Mouse (Mus musculus) embryo, embryonic 11.5 days (tissue): ENCODE measurements at regions not wholly inside any gene's neighbourhood (a gene's known extent, or its start where the extent isn't known, plus 50 kb on each side); places are given as distances from the start of the nearest gene placed in this dataset.

Experiments
- DNase-seq: peaks from one replicate; pipeline ENCODE4 v3.0.0-alpha.2; 2012; ENCODE audit warnings: low read depth, low spot score

GRCm38 (mm10) chr16:51906686-51907085 is 124.3 kb upstream of the Cblb start:
- no peak for DNase-seq

GRCm38 (mm10) chr16:51910046-51910445 is 121.0 kb upstream of the Cblb start:
- no peak for DNase-seq

GRCm38 (mm10) chr16:51911109-51911765 is 119.8 kb upstream of the Cblb start:
- no peak for DNase-seq

GRCm38 (mm10) chr16:51915034-51915928 is 115.7 kb upstream of the Cblb start:
- DNase-seq, result peak; percentile 8

- DNase-seq, result no peak
Observed at GRCm38 (mm10) chr16:51915929-51916308, 115.1 kb upstream of the Cblb start.

GRCm38 (mm10) chr16:51916337-51916736 is 114.7 kb upstream of the Cblb start:
- DNase-seq, result no peak

- no peak for DNase-seq
Observed at GRCm38 (mm10) chr16:51916820-51917219, 114.2 kb upstream of the Cblb start.

- DNase-seq, result no peak
Observed at GRCm38 (mm10) chr16:51917540-51917939, 113.5 kb upstream of the Cblb start.

- DNase-seq, result no peak
Observed at GRCm38 (mm10) chr16:51921025-51921424, 110.0 kb upstream of the Cblb start.

GRCm38 (mm10) chr16:51922589-51922988 is 108.4 kb upstream of the Cblb start:
- DNase-seq, result no peak

GRCm38 (mm10) chr16:51925639-51926038 is 105.4 kb upstream of the Cblb start:
- DNase-seq, result no peak

- no peak for DNase-seq
Observed at GRCm38 (mm10) chr16:51933122-51933521, 97.9 kb upstream of the Cblb start.

GRCm38 (mm10) chr16:51933965-51934364 is 97.1 kb upstream of the Cblb start:
- no peak for DNase-seq

GRCm38 (mm10) chr16:51937298-51937697 is 93.7 kb upstream of the Cblb start:
- no peak for DNase-seq

- no peak for DNase-seq
Observed at GRCm38 (mm10) chr16:51939061-51939460, 92.0 kb upstream of the Cblb start.

- DNase-seq, result no peak
Observed at GRCm38 (mm10) chr16:51940574-51940973, 90.5 kb upstream of the Cblb start.

- no peak for DNase-seq
Observed at GRCm38 (mm10) chr16:51942431-51943130, 88.4 kb upstream of the Cblb start.

GRCm38 (mm10) chr16:51967051-51967845 is 63.8 kb upstream of the Cblb start:
- DNase-seq, result no peak
